Mouse (Mus musculus): ENCODE results near the gene Gm6882. TPM values are rescaled to one million over a fixed set of nuclear protein-coding genes. Genes with fewer than 3 reads are reported as not detected.
"Not testable (repeated sequence)": the region's sequence is repeated elsewhere in the genome, so short reads cannot be mapped to it uniquely, and the experiment has no call there.

Gm6882 gene
- total RNA-seq (2021) = not detected
- polyA plus RNA-seq (2012; rRNA removed) = not detected in 2 replicates
- long read RNA-seq = 0 reads

GRCm38 (mm10) chr7:21432645-21433044, at the start of gene Gm6882:
TSS of gene Gm6882 (minus strand) at chr7:21432745.
- H3K9ac ChIP-seq (ENCODE audit: low read depth, low read length); DNase-seq; H3K4me3 ChIP-seq; intact Hi-C loops (cut with DNase I); H3K36me3 ChIP-seq (ENCODE audit: control insufficient read depth, insufficient read depth, low read length); H3K27me3 ChIP-seq (ENCODE audit: control insufficient read depth, insufficient read depth, low read length); H3K27ac ChIP-seq; H3K4me1 ChIP-seq (ENCODE audit: control insufficient read depth, insufficient read depth, low read length); H3K79me2 ChIP-seq (replicated peaks; ENCODE audit: control insufficient read depth, insufficient read depth, low read length): not testable (repeated sequence)
- 21% methylated on average over 1 of the region's 1 CpGs for WGBS

Other genes with a start within 250 kb of the Gm6882 start
- gene Gm5157, start 242.3 kb downstream of the Gm6882 start, total RNA-seq (2021) = not detected
- not detected in 2 replicates for gene Gm5157, start 242.3 kb downstream of the Gm6882 start, polyA plus RNA-seq (2012; rRNA removed)
- not detected for gene Vmn1r124, start 172.1 kb downstream of the Gm6882 start, total RNA-seq (2021)
- not detected in 2 replicates for gene Vmn1r124, start 172.1 kb downstream of the Gm6882 start, polyA plus RNA-seq (2012; rRNA removed)
- not detected for gene Vmn1r125, start 160.6 kb downstream of the Gm6882 start, total RNA-seq (2021)
- gene Vmn1r125, start 160.6 kb downstream of the Gm6882 start, polyA plus RNA-seq (2012; rRNA removed) = not detected in 2 replicates
- gene Vmn1r126, start 131.3 kb downstream of the Gm6882 start, total RNA-seq (2021) = not detected
- not detected in 2 replicates for gene Vmn1r126, start 131.3 kb downstream of the Gm6882 start, polyA plus RNA-seq (2012; rRNA removed)
- not detected for gene Vmn1r127, start 112.9 kb downstream of the Gm6882 start, total RNA-seq (2021)
- not detected in 2 replicates for gene Vmn1r127, start 112.9 kb downstream of the Gm6882 start, polyA plus RNA-seq (2012; rRNA removed)
- gene Vmn1r128, start 83.4 kb downstream of the Gm6882 start, total RNA-seq (2021) = not detected
- gene Vmn1r128, start 83.4 kb downstream of the Gm6882 start, polyA plus RNA-seq (2012; rRNA removed) = not detected in 2 replicates
- gene Vmn1r129, start 71.5 kb downstream of the Gm6882 start, total RNA-seq (2021) = not detected
- gene Vmn1r129, start 71.5 kb downstream of the Gm6882 start, polyA plus RNA-seq (2012; rRNA removed) = not detected in 2 replicates
- not detected for gene Vmn1r130, start 79.0 kb upstream of the Gm6882 start, total RNA-seq (2021)
- not detected in 2 replicates for gene Vmn1r130, start 79.0 kb upstream of the Gm6882 start, polyA plus RNA-seq (2012; rRNA removed)
- not detected for gene Vmn1r131, start 113.3 kb upstream of the Gm6882 start, total RNA-seq (2021)
- not detected in 2 replicates for gene Vmn1r131, start 113.3 kb upstream of the Gm6882 start, polyA plus RNA-seq (2012; rRNA removed)
- not detected for gene Vmn1r132, start 181.3 kb upstream of the Gm6882 start, total RNA-seq (2021)
- gene Vmn1r132, start 181.3 kb upstream of the Gm6882 start, polyA plus RNA-seq (2012; rRNA removed) = not detected in 2 replicates